Mouse (Mus musculus): ENCODE results near the gene Unc93b1.

Gene Unc93b1

GRCm38 (mm10) chr19:3935032-3935895 lies at the start of gene Unc93b1:
Gene Unc93b1, plus strand, starts transcription at chr19:3935186.
- in situ Hi-C loops (cut with MboI; ENCODE audit: unreplicated experiment in 2 of 2) = loop anchor here in 1 of 2 experiments (10.0 kb wide), 1 partner anchor 360 kb away; no protein-coding TSS in a partner anchor

GRCm38 (mm10) chr19:3889096-3889495 lies 45.9 kb upstream of the Unc93b1 start:
- in situ Hi-C loops (cut with MboI; ENCODE audit: unreplicated experiment in 2 of 2) = loop anchor here (5.0 kb wide), 1 partner anchor 93 kb away; no protein-coding TSS in a partner anchor

GRCm38 (mm10) chr19:3890181-3890580 lies 44.8 kb upstream of the Unc93b1 start:
- in situ Hi-C loops (cut with MboI; ENCODE audit: unreplicated experiment in 2 of 2) = no loop called here

- in situ Hi-C loops (cut with MboI; ENCODE audit: unreplicated experiment in 2 of 2) = no loop called here
Observed at GRCm38 (mm10) chr19:3893545-3894116, 41.4 kb upstream of the Unc93b1 start.

GRCm38 (mm10) chr19:3894294-3894693 lies 40.7 kb upstream of the Unc93b1 start:
- in situ Hi-C loops (cut with MboI; ENCODE audit: unreplicated experiment in 2 of 2) = no loop called here

- in situ Hi-C loops (cut with MboI; ENCODE audit: unreplicated experiment in 2 of 2) = no loop called here
Observed at GRCm38 (mm10) chr19:3895171-3895631, 39.8 kb upstream of the Unc93b1 start.

- in situ Hi-C loops (cut with MboI; ENCODE audit: unreplicated experiment in 2 of 2) = no loop called here
Observed at GRCm38 (mm10) chr19:3896208-3896607, 38.8 kb upstream of the Unc93b1 start.

GRCm38 (mm10) chr19:3897557-3897956 lies 37.4 kb upstream of the Unc93b1 start:
- in situ Hi-C loops (cut with MboI; ENCODE audit: unreplicated experiment in 2 of 2) = no loop called here

GRCm38 (mm10) chr19:3898952-3899351 lies 36.0 kb upstream of the Unc93b1 start:
- in situ Hi-C loops (cut with MboI; ENCODE audit: unreplicated experiment in 2 of 2) = no loop called here

GRCm38 (mm10) chr19:3899618-3900017 lies 35.4 kb upstream of the Unc93b1 start:
- in situ Hi-C loops (cut with MboI; ENCODE audit: unreplicated experiment in 2 of 2) = loop anchor here in 1 of 2 experiments (5.0 kb wide), 1 partner anchor 43 kb away; no protein-coding TSS in a partner anchor

GRCm38 (mm10) chr19:3902966-3903365 lies 32.0 kb upstream of the Unc93b1 start:
- in situ Hi-C loops (cut with MboI; ENCODE audit: unreplicated experiment in 2 of 2) = loop anchor here in 1 of 2 experiments (5.0 kb wide), 1 partner anchor 39 kb away; no protein-coding TSS in a partner anchor

- in situ Hi-C loops (cut with MboI; ENCODE audit: unreplicated experiment in 2 of 2) = loop anchor here in 1 of 2 experiments (5.0 kb wide), 1 partner anchor 38 kb away; no protein-coding TSS in a partner anchor
Observed at GRCm38 (mm10) chr19:3903648-3904362, 31.2 kb upstream of the Unc93b1 start.

GRCm38 (mm10) chr19:3904363-3904675 lies 30.7 kb upstream of the Unc93b1 start:
- in situ Hi-C loops (cut with MboI; ENCODE audit: unreplicated experiment in 2 of 2) = loop anchor here in 1 of 2 experiments (5.0 kb wide), 1 partner anchor 38 kb away; no protein-coding TSS in a partner anchor

- in situ Hi-C loops (cut with MboI; ENCODE audit: unreplicated experiment in 2 of 2) = loop anchor here in 1 of 2 experiments (5.0 kb wide), 1 partner anchor 42 kb away; no protein-coding TSS in a partner anchor
Observed at GRCm38 (mm10) chr19:3905261-3905969, 29.6 kb upstream of the Unc93b1 start.

- in situ Hi-C loops (cut with MboI; ENCODE audit: unreplicated experiment in 2 of 2) = loop anchor here in 1 of 2 experiments (5.0 kb wide), 1 partner anchor 41 kb away; no protein-coding TSS in a partner anchor
Observed at GRCm38 (mm10) chr19:3906326-3906725, 28.7 kb upstream of the Unc93b1 start.

- in situ Hi-C loops (cut with MboI; ENCODE audit: unreplicated experiment in 2 of 2) = loop anchor here in 1 of 2 experiments (5.0 kb wide), 1 partner anchor 40 kb away; no protein-coding TSS in a partner anchor
Observed at GRCm38 (mm10) chr19:3906795-3907786, 27.9 kb upstream of the Unc93b1 start, which contains the start of gene Tcirg1. Gene Tcirg1, minus strand, starts transcription at chr19:3907133.

- in situ Hi-C loops (cut with MboI; ENCODE audit: unreplicated experiment in 2 of 2) = loop anchor here in 1 of 2 experiments (5.0 kb wide), 1 partner anchor 39 kb away; no protein-coding TSS in a partner anchor
Observed at GRCm38 (mm10) chr19:3907876-3908660, 26.9 kb upstream of the Unc93b1 start.

GRCm38 (mm10) chr19:3910206-3910605 lies 24.8 kb upstream of the Unc93b1 start:
- in situ Hi-C loops (cut with MboI; ENCODE audit: unreplicated experiment in 2 of 2) = no loop called here
